Mouse (Mus musculus): ENCODE results near the gene Ccdc149.

- TF ChIP-seq CTCF (IDR thresholded peaks at IDR 0.05; ENCODE audit: borderline replicate concordance, extremely low read depth, insufficient read depth, insufficient read length): no peak
- no peak for TF ChIP-seq POLR2A (IDR thresholded peaks at IDR 0.05; ENCODE audit: borderline replicate concordance, extremely low read depth, insufficient read depth, insufficient read length, poor library complexity, severe bottlenecking)
Measured at GRCm38 (mm10) chr5:52425819-52426218, 45.5 kb downstream of the Ccdc149 start.
